Mouse (Mus musculus) intestine, postnatal 0 days (tissue): Measurements from ENCODE around the gene Ntn4. TPM values are rescaled to one million over a fixed set of nuclear protein-coding genes. Genes with fewer than 3 reads are reported as not detected.
A peak's percentile ranks its signal among the peaks of the same experiment; 100 is the strongest.

Experiments
- ATAC-seq: fragments of 200-750 bp; cut with Nextera tagmentation; 2 replicates; pipeline ENCODE4 v1.8.0; 2017; ENCODE audit warnings: mild to moderate bottlenecking, moderate TSS enrichment, moderate library complexity
- H3K27ac ChIP-seq: fragments of 300-500 bp; sonication (generic); 2 replicates; pipeline ENCODE4 v1.5.1; 2014; ENCODE audit warnings: mild to moderate bottlenecking, low read depth, low read length, moderate library complexity
- H3K27me3 ChIP-seq: fragments of 300-500 bp; sonication (generic); replicated peaks from 2 replicates; pipeline ENCODE4 v1.6.1; 2014; ENCODE audit warnings: low read length, mixed read lengths; ENCODE audit not compliant: control insufficient read depth, insufficient read depth
- H3K36me3 ChIP-seq: fragments of 300-500 bp; sonication (generic); 2 replicates; pipeline ENCODE4 v1.6.1; 2014; ENCODE audit warnings: mild to moderate bottlenecking, moderate library complexity; ENCODE audit not compliant: control insufficient read depth, insufficient read depth
- H3K4me1 ChIP-seq: fragments of 300-500 bp; sonication (generic); replicated peaks from 2 replicates; pipeline ENCODE4 v1.6.1; 2014; ENCODE audit warnings: antibody characterized with exemption, low read length, mixed read lengths; ENCODE audit not compliant: control insufficient read depth, insufficient read depth
- H3K4me2 ChIP-seq: fragments of 300-500 bp; sonication (generic); replicated peaks from 2 replicates; pipeline ENCODE4 v1.6.1; 2014; ENCODE audit warnings: low read depth, mild to moderate bottlenecking, moderate library complexity
- H3K4me3 ChIP-seq: fragments of 300-500 bp; sonication (generic); 2 replicates; pipeline ENCODE4 v1.5.1; 2014; ENCODE audit warnings: low read depth, low read length
- H3K9ac ChIP-seq: fragments of 300-500 bp; sonication (generic); 2 replicates; pipeline ENCODE4 v1.6.1; 2014; ENCODE audit warnings: mild to moderate bottlenecking, low read depth, low read length
- H3K9me3 ChIP-seq: fragments of 300-500 bp; sonication (generic); 2 replicates; pipeline ENCODE4 v1.6.1; 2016; ENCODE audit warnings: mixed run types; ENCODE audit not compliant: control insufficient read depth
- CTCF ChIP-seq: sonication (generic); IDR thresholded peaks from 2 replicates; pipeline ENCODE4 v1.5.1; 2016; ENCODE audit warnings: low read depth, mild to moderate bottlenecking, control low read depth, antibody characterized with exemption, moderate library complexity
- WGBS: fragments of 180-500 bp; shearing (Covaris S2); extraction: QIAGEN DNeasy Blood & Tissue Kit; methylation state at CpG from one replicate; pipeline ENCODE4 v1.1.7; 2014; 5-methylcytosine and 5-hydroxymethylcytosine counted together
- polyA plus RNA-seq: library from polyadenylated mRNA; unstranded; fragments of >200 nt; fragmentation: Nextera tagmentation; extraction: Ambion mirVana; gene quantifications from 2 replicates; pipeline ENCODE4 v1.2.1, GENCODE M21; 2015

Gene Ntn4
- polyA plus RNA-seq, 1 experiment from 2014 or later: 0.10 TPM

- Histone ChIP-seq H3K9me3 (no peaks in the 10 kb centered on the region), H3K9ac (no peak overlapping the region), H3K4me3 (no peak overlapping the region), H3K4me1 (no peaks in the 10 kb centered on the region), H3K4me2 (no peak overlapping the region), H3K27me3 (no peaks in the 10 kb centered on the region), H3K36me3 (no peaks in the 10 kb centered on the region), H3K27ac (no peak overlapping the region)
- ATAC-seq: no peak
- 50% methylated on average over 21 of the region's 21 CpGs for WGBS
- no peak for TF ChIP-seq CTCF
Observed at GRCm38 (mm10) chr10:93707149-93708075, 66.9 kb downstream of the Ntn4 start.

- no peak overlapping the region for H3K27ac ChIP-seq
- H3K9ac ChIP-seq: no peak overlapping the region
- no peak overlapping the region for H3K4me2 ChIP-seq
- H3K9me3 ChIP-seq: no peaks in the 10 kb centered on the region
- 65% methylated on average over 6 of the region's 6 CpGs for WGBS
- no peaks in the 10 kb centered on the region for H3K27me3 ChIP-seq
- TF ChIP-seq CTCF: no peak
- H3K36me3 ChIP-seq: no peaks in the 10 kb centered on the region
- H3K4me1 ChIP-seq: no peaks in the 10 kb centered on the region
- H3K4me3 ChIP-seq: no peak overlapping the region
- ATAC-seq: no peak
Observed at GRCm38 (mm10) chr10:93708076-93708473, 67.6 kb downstream of the Ntn4 start.

- no peak overlapping the region for H3K4me2 ChIP-seq
- 41% methylated on average over 5 of the region's 5 CpGs for WGBS
- H3K4me1 ChIP-seq: no peaks in the 10 kb centered on the region
- no peaks in the 10 kb centered on the region for H3K36me3 ChIP-seq
- H3K9me3 ChIP-seq: no peaks in the 10 kb centered on the region
- TF ChIP-seq CTCF: no peak
- H3K27ac ChIP-seq: no peak overlapping the region
- ATAC-seq: no peak
- H3K9ac ChIP-seq: no peak overlapping the region
- no peaks in the 10 kb centered on the region for H3K27me3 ChIP-seq
- H3K4me3 ChIP-seq: no peak overlapping the region
Observed at GRCm38 (mm10) chr10:93708515-93708914, 68.0 kb downstream of the Ntn4 start.

- Histone ChIP-seq H3K9me3 (no peaks in the 10 kb centered on the region), H3K4me3 (no peak overlapping the region), H3K27ac (no peak overlapping the region), H3K27me3 (no peaks in the 10 kb centered on the region), H3K4me1 (no peaks in the 10 kb centered on the region), H3K4me2 (no peak overlapping the region), H3K36me3 (no peaks in the 10 kb centered on the region), H3K9ac (no peak overlapping the region)
- no peak for TF ChIP-seq CTCF
- 86% methylated on average over 8 of the region's 8 CpGs for WGBS
- no peak for ATAC-seq
Observed at GRCm38 (mm10) chr10:93709536-93709935, 69.1 kb downstream of the Ntn4 start.

- no peaks in the 10 kb centered on the region for H3K36me3 ChIP-seq
- H3K4me3 ChIP-seq: no peak overlapping the region
- no peaks in the 10 kb centered on the region for H3K4me1 ChIP-seq
- no peak for ATAC-seq
- no peaks in the 10 kb centered on the region for H3K9me3 ChIP-seq
- no peak overlapping the region for H3K27ac ChIP-seq
- 81% methylated on average over 5 of the region's 5 CpGs for WGBS
- no peak for TF ChIP-seq CTCF
- no peaks in the 10 kb centered on the region for H3K27me3 ChIP-seq
- no peak overlapping the region for H3K9ac ChIP-seq
- H3K4me2 ChIP-seq: no peak overlapping the region
Observed at GRCm38 (mm10) chr10:93721625-93722337, 81.3 kb downstream of the Ntn4 start.

- Histone ChIP-seq H3K4me1 (no peaks in the 10 kb centered on the region), H3K9me3 (no peaks in the 10 kb centered on the region), H3K27ac (no peak overlapping the region), H3K27me3 (no peaks in the 10 kb centered on the region), H3K4me3 (no peak overlapping the region), H3K36me3 (no peaks in the 10 kb centered on the region), H3K9ac (no peak overlapping the region), H3K4me2 (peak overlapping the region; percentile 21)
- ATAC-seq: no peak
- WGBS: 16% methylated on average over 11 of the region's 11 CpGs
- no peak for TF ChIP-seq CTCF
Observed at GRCm38 (mm10) chr10:93723942-93724542, 83.6 kb downstream of the Ntn4 start.
